Mouse (Mus musculus): ENCODE results near the gene Iglon5.

Iglon5 gene

DNA sequence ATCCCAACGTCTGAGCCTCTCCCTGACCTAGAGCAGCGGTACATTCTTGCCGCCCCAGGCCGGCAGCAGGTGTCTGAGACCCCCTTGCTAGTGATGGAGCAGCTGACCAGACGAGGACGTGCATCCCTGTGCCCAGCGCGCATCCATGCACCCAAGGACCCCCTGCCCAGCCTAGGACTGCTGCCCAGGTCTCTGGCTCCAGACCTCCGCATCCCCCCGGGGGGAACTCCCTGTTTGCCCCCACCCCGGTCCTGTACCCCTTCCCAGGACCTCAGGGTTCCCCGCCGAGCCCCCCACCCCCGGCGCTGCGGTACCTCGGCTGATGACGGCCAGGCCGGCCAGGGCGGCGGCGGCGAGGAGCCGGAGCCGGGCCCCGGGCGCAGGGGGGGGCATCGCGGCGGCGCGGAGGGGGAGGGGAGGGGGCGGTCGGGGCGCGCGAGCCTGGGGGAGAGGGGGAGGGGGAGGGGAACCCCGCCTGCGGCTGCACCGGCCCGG lies at the start of gene Iglon5:
Iglon5 (minus strand) TSS at position 445 of the 495 bp plus-strand sequence.
- ChIA-PET POLR2A (interaction anchor here in 1 of 4 experiments (1.2 kb wide), 1 partner anchor 24 kb away, joined by 4 read pairs; no protein-coding TSS in a partner anchor), CTCF (interaction anchor here in 2 of 4 experiments (0.6 to 1.3 kb wide), 2 partner anchors 23 to 42 kb away, joined by 4 to 7 read pairs; no protein-coding TSS in a partner anchor)

DNA sequence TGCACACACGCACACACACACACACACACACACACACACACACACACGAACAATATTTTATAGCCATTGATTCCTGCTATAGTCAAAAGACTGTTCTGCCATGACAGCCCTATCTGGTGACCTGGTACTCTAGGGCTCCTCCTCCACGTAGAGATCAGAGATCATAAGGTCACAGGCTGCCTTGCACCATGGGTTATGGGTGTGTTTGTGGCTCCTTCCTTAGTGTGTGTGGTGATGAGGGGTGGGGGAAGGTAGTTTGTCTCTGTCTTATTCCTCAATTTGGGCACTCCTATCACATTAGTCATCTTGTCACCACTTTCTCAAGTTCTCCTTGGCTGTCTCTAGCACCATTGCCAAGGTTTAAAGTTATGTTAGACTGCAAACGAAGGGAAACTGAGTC lies 48.6 kb upstream of the Iglon5 start:
- ChIA-PET POLR2A (interaction anchor here in 1 of 4 experiments (0.6 kb wide), 1 partner anchor 86 kb away, joined by 3 read pairs; no protein-coding TSS in a partner anchor), CTCF (interaction anchor here in 1 of 4 experiments (0.6 kb wide), 1 partner anchor 197 kb away, joined by 3 read pairs; no protein-coding TSS in a partner anchor)

DNA sequence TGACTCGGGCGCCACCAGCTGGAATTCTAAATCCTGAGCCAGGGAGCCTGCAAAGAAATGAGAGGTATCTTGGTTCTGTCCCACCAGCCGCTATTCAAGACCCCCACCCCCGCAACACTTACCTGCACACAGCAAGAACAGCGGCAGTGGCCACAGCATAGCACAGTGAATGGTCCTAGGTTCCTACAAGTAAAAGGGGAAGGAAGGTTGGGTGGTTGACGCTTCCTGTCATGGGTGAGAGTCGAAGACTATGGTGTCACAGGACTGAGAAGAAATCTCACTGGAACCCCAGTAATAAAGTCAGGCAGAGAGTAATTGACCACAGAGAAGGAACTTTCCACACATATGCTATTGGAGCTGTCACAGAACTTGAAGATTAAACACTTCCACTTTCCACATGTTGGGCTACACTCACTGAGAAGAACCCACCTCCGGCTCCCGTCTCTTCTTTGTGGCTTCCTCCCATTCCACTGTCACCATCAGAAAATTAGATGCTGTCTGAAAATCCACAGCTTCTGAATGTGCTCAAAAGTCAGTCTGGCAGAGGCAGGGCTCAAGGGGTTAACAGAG lies 43.1 kb upstream of the Iglon5 start:
- ChIA-PET CTCF (no interaction called here), POLR2A (interaction anchor here in 1 of 4 experiments (0.6 to 1.7 kb wide), 3 partner anchors 14 to 75 kb away, joined by 3 to 6 read pairs (median 3); no protein-coding TSS in a partner anchor)

DNA sequence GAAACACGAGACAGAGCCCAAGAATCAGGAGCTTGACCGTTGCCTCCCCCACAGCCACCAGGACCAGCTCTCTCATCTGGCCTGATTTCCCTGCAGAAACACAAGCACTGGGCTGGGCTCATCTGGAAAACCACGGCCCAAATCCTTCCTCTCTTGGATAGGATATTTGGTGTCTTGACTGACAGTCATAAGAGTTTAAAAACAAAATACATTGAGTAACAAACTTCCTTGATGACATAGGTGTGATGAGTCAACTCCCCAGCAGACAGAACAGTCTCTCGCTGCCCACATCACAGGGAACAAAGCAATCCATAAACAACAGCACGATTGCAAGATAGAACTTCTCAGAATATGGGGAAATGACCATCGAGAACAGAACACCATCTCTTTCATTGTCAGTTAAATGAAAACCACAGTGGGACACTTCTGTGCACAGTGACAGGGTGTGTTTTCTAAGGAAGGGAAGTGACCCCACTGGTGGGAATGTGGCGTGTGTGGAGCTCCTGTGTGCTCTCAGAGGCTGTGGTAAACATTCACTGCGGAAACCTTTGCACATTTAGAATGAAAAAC lies 40.4 kb upstream of the Iglon5 start:
- POLR2A ChIA-PET = interaction anchor here in 1 of 4 experiments (0.9 kb wide), 1 partner anchor 12 kb away, joined by 3 read pairs; no protein-coding TSS in a partner anchor

DNA sequence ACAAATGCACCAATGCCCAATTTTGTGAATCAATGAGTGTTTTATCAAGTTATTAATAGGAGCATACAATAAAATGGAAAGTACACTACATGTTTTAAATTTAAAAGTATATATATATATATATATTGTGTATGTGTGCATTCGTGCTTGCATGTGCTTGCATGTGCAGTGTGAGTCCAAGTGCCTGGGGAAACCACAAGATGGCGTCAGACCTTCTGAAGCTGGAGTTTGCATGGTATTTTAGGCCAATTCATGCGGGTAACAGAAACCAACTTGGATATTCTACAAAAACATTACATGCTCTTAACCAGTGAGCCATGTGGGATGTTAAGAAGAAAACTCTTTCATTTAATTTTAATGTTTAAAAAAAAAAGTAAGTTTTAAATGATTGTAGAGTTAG lies 35.4 kb upstream of the Iglon5 start:
- CTCF ChIA-PET = interaction anchor here in 3 of 4 experiments (0.6 to 1.6 kb wide), 9 partner anchors 9 to 146 kb away, joined by 3 to 4 read pairs (median 3); partner anchors contain the start of genes Zfp719 (in 2 of the 3) and Ctu1 (in 1 of the 3)
- POLR2A ChIA-PET = no interaction called here

More for the DNA sequence above, 40.4 kb upstream of the Iglon5 start:
- CTCF ChIA-PET = no interaction called here

DNA sequence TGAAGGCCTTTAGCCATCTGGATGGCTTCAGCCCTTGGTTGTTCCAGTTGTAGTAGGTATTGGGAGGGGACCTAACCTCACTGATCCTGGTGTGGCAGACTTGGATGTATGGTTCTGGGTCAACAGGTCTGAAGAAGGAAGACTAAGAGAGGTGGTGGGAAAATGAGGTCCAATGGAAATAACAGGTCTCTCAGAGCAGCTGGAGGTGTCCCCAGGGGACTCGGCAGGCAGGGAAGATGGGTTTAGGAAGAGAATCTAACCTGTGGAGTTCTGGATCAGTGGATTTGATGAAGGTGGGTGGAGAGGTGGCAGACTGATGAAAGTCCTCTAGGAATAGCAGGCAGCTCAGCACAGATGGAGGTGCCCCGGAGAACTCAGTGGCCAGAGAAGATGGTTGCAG lies 32.9 kb upstream of the Iglon5 start:
- ChIA-PET CTCF (no interaction called here), POLR2A (no interaction called here)

DNA sequence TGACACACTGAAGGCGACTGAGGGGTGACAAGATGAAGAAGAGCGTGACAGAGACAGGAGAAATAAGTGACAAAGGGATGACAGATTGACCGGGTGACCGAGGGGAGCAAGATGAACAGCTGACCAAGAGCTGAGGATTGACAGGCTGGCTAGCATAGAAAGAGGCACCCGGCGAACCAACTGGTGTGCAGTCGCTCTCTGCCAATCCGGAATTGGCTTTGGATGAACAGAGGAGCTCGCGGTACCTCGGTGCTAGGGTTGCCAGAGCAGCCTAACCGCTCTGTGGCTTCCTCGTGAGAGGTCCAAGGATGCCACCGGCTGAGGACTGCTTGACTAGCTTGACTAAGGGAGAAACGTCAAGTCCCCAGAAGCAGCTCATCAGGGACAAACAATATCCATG lies 28.5 kb upstream of the Iglon5 start:
- CTCF ChIA-PET = interaction anchor here (0.5 to 1.4 kb wide), 8 partner anchors 19 to 371 kb away, joined by 3 to 5 read pairs (median 3); no protein-coding TSS in a partner anchor

DNA sequence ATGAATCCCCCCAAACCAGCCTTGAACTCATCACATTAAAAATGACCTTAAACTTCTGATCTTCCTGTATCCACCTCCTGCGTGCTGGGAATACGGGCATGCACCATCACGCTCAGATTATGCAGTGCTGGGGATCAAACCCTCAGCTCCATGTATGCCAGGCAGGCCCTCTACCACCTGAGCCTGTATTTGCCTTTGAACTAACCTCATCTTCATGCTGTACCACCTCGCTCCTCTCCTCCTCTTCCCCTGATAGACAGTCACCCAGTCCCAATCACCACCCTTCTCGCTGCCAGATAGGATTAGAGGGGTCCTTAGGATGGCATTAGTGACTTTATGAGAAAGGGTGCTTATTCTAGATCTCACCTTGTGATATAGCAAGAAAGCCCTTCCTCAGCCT lies 25.2 kb upstream of the Iglon5 start:
- ChIA-PET CTCF (interaction anchor here in 1 of 4 experiments (0.6 kb wide), 1 partner anchor 27 kb away, joined by 13 read pairs; no protein-coding TSS in a partner anchor), POLR2A (interaction anchor here in 1 of 4 experiments (0.7 kb wide), 1 partner anchor 115 kb away, joined by 3 read pairs; no protein-coding TSS in a partner anchor)

More for the DNA sequence above, 28.5 kb upstream of the Iglon5 start:
- POLR2A ChIA-PET = interaction anchor here in 3 of 4 experiments (0.5 to 1.4 kb wide), 6 partner anchors 11 to 127 kb away, joined by 3 to 6 read pairs (median 4); no protein-coding TSS in a partner anchor

DNA sequence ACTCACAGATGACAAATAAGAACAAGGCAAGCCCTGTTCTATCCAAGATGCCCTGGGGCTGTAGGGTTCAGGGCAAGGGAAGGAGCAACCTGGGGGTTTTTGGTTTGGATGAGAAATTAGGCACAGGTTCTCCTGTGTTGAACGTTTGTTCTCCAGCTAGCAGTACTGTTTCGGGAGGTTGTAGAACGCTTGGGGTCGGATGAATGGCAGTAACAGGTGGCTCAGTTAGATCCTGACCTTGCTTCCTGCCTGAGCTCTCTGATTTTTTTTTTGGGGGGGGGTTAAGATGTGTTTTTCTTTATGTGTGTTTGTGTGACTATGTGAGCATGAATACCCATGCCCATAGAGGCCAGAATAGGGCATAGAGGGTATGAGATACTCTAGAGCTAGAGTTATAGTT lies 22.6 kb upstream of the Iglon5 start:
- ChIA-PET POLR2A (interaction anchor here in 1 of 4 experiments (1.1 kb wide), 1 partner anchor 11 kb away, joined by 4 read pairs; no protein-coding TSS in a partner anchor), CTCF (interaction anchor here in 1 of 4 experiments (0.9 kb wide), 1 partner anchor 42 kb away, joined by 3 read pairs; no protein-coding TSS in a partner anchor)

DNA sequence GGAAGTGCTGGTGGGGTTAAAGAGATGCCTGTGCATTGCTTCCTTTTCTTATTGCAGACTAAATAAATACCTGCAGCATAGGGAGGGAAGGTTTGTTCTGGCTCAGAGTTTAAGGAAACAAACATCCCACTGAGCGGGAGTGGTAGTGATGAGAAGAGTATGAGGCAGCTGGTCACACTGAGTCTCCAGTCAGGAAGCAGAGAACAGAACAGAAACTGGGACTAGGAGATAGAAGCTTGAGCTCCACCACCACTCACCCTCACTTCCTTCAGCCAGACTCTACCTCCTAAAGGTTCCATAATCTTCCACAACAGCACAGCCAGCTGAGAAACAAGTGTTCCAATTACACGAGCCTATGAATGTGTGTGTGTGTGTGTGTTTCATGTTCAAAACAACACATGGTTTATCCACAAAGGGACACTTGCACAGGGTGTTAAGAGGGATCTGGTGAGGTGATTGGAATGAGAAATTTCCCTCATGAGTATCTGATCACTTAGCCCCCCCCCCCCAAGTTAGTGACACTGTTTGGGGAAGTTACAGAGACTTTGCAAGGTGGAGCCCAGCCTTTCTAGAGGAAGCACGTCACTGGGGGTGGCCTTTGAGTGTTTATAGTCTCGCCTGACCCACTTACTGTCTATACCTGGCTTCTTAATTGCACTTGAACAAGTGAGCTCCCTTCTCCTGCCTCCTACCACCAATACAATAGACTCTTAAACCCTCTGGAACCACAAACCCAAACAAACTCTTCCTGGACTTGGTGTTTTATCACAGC lies 22.0 kb upstream of the Iglon5 start:
- CTCF ChIA-PET = interaction anchor here in 1 of 4 experiments (0.6 kb wide), 1 partner anchor 34 kb away, joined by 6 read pairs; no protein-coding TSS in a partner anchor
- POLR2A ChIA-PET = interaction anchor here in 1 of 4 experiments (1.1 kb wide), 1 partner anchor 10 kb away, joined by 4 read pairs; no protein-coding TSS in a partner anchor

DNA sequence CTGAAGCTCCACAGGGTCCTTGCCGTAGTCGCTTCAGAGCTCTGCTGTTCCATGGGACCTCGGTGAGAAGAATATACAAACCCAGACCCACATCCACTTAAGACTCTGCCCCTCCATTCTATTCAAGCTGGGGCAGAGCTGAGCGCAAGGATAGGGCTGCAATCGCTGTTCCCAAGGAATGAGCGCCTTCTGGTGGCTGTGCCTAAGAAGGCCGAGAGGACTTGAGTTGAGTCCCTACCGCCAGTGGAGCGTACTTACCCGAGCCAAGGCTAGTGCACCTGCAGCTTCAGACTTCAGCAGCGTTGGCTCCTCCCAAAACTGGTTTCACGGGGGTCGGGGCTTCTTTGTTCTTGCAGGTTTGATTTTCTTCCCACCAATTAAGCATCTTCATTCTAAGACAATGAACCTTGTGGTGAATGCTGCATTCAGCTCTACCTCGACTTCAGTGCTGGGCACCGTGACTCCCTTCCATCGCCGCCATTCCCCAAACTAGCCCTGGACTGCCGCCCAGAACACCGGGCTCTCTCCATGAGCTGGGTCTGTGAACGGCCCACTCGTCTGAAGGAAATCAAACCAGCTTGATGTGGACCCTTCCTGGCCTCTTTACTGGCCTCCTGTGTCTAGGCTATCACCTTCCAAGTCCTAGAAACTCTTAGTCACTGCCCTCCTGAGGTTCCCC lies 5.6 kb upstream of the Iglon5 start:
- ChIA-PET POLR2A (interaction anchor here (0.6 to 1.6 kb wide), 10 partner anchors 12 to 792 kb away, joined by 3 to 6 read pairs (median 3); no protein-coding TSS in a partner anchor), CTCF (interaction anchor here (0.5 to 2.3 kb wide), 26 partner anchors 9 to 1032 kb away, joined by 3 to 26 read pairs (median 4); partner anchors contain the start of gene Ctu1 (in 1 of the 4))

DNA sequence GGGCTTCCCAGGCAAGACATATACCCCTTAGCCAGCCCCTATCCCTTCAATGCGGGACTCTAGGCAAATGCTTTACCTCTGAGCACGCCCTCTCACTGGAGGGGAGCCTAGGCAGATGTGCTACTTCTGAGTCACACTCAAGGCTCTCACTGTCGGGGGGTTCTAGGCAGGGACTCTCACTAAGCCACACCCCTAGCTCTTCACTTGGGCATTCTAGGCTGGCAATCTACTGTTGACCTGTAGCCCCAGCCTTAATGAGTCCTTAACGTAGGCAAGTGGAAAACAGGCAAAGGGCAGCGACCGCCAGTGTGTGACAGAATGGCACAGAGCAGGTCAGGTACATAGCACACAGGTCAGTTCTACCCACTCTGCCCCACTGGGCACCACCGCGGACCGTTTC lies 986 bp upstream of the Iglon5 start:
- POLR2A ChIA-PET = interaction anchor here in 1 of 4 experiments (0.5 to 1.2 kb wide), 2 partner anchors 25 to 260 kb away, joined by 3 to 4 read pairs; no protein-coding TSS in a partner anchor
- CTCF ChIA-PET = interaction anchor here in 2 of 4 experiments (0.7 to 1.3 kb wide), 3 partner anchors 20 to 68 kb away, joined by 3 to 7 read pairs (median 3); no protein-coding TSS in a partner anchor

DNA sequence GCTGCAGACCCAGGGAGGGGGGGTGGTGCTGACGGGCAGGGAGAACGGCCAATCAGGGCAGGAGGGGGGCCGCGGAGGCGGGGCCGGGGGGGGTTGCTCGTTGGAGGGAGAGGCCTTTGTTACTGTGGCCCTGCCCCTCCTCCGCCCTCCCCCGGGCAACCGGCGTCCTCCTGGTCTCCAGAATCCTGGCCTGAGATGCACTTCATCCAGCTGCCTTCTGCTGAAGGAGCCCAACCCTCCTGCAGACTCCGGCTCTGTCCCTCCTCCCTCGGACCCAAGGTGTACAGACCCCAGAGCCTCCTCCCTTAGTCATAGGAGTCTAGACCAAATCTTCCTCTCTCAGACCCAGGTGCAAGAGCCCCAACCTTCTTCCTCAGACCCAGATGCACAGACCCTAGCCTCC lies 308 bp upstream of the Iglon5 start:
- CTCF ChIA-PET = interaction anchor here in 3 of 4 experiments (0.6 to 1.3 kb wide), 4 partner anchors 20 to 67 kb away, joined by 3 to 7 read pairs (median 4); no protein-coding TSS in a partner anchor
- POLR2A ChIA-PET = interaction anchor here in 1 of 4 experiments (0.5 to 1.2 kb wide), 2 partner anchors 24 to 260 kb away, joined by 3 to 4 read pairs; no protein-coding TSS in a partner anchor

DNA sequence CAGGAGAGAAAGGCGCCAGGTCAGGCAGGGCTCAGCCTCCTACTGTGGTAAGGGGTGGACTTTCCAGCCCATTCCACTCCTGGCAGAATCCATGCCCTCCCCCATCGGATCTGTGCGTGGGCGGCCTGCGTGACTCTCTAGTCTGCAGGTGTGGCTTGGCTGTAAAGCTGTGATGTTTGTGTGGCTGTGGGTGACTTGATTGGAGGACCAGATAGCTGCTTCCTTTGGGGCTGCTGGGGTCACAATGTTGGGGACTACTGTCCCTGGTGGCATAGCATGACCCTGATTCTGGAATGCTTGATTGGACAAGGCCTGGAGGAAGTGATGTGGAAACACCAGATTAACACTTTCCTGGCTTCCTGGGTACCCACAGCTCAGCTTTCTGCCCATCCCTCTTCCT lies 1.2 kb downstream of the Iglon5 start:
- CTCF ChIA-PET = no interaction called here

DNA sequence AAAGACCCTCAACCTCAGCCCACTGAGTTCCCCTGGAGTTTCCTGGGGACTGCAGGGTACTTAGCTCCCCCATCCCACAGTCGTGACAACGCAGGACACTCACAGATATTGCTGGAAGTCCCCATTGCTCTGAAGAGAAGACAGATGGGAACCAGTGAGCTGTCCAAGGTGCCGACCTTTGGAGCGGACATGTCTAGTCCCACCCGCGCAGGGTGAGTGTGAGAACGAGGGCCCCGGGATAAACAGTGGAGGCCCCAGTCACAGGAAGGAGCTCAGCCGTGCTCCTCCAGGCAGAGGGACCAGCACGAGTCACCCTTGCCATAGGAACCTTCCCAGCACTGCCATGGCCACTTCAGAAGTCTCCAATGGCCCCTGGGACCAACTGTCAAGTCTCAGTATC lies 6.6 kb downstream of the Iglon5 start:
- ChIA-PET POLR2A (interaction anchor here in 3 of 4 experiments (0.6 to 1.6 kb wide), 5 partner anchors 12 to 29 kb away, joined by 3 to 4 read pairs (median 3); no protein-coding TSS in a partner anchor), CTCF (interaction anchor here (0.7 to 1.7 kb wide), 5 partner anchors 12 to 18 kb away, joined by 5 to 10 read pairs (median 7); no protein-coding TSS in a partner anchor)

More for the DNA sequence above, 1.2 kb downstream of the Iglon5 start:
- POLR2A ChIA-PET = no interaction called here

DNA sequence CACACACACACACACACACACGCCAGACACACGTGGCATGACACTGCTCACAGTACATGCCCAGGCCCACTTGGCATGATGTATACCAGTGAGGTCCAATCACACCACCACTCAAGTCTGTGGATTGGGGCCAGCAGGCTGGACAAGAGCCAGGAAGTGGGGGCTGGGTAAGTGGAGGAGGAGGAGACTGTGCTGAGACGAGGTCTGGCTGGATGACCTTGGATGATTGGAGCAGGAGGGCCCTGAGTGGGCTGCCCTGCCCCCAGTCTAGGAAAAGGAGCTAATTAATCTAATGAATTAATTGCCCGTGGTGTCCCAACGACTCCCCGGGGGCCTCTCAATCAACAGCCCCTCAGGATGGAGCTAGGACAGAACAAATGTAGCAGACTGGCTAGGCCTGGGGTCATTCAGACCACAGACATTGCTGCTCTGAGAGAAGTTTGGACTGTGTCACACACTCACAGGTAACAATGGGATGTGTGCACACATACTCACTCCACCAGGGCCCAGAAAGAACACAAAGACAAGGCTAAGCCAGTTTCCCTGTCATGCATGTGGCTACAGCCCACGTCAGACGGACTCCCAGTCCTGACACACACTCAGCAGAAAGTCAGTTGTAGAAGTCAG lies 7.7 kb downstream of the Iglon5 start:
- POLR2A ChIA-PET = interaction anchor here in 2 of 4 experiments (0.6 to 1.6 kb wide), 3 partner anchors 12 to 139 kb away, joined by 3 to 4 read pairs (median 3); no protein-coding TSS in a partner anchor
- CTCF ChIA-PET = interaction anchor here in 3 of 4 experiments (0.5 to 1.7 kb wide), 5 partner anchors 12 to 1040 kb away, joined by 3 to 7 read pairs (median 3); no protein-coding TSS in a partner anchor

DNA sequence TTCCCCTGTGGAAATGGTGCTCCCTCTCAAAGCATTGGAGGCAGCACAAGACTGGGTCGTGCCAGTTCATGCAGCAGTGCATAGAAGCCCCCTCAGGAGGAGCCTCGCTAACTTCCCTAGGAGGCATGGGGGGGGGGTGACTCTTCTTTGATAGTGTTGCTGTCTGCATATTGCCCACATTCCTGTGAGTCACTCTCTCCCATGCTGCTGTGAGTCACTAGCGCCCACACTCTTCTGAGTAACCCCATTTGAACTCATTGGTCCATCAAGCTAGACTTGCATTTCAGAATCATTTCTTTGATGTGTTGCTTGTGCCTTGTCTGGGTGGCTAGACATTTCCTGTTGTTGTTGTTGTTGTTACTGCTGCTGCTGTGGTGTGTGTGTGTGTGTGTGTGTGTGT lies 8.7 kb downstream of the Iglon5 start:
- CTCF ChIA-PET = interaction anchor here in 3 of 4 experiments (0.6 to 1.2 kb wide), 4 partner anchors 11 to 1041 kb away, joined by 3 to 5 read pairs (median 4); no protein-coding TSS in a partner anchor
- POLR2A ChIA-PET = interaction anchor here in 1 of 4 experiments (0.6 kb wide), 2 partner anchors 82 to 138 kb away, joined by 3 read pairs; no protein-coding TSS in a partner anchor
